Mouse (Mus musculus) MEL (cell line): Measurements from ENCODE around the gene Spata3. TPM values are rescaled to one million over a fixed set of nuclear protein-coding genes. Genes with fewer than 3 reads are reported as not detected.

Experiments
- DNase-seq: peaks from one replicate; pipeline ENCODE4 v3.0.0; 2011; ENCODE audit warnings: low read depth, low spot score
- H3K27ac ChIP-seq: 2 replicates; pipeline ENCODE4 v1.5.1; 2012; ENCODE audit warnings: low read depth, mild to moderate bottlenecking, control low read depth, low read length, moderate library complexity; ENCODE audit not compliant: control insufficient read depth
- H3K27me3 ChIP-seq, 2 experiments: fragments of 150-350 bp in 1 of 2; sonication (generic) in 1 of 2; 2 replicates each; pipeline ENCODE4 v1.6.1; 2012; ENCODE audit warnings: low read length in 2 of 2, mild to moderate bottlenecking in 2 of 2, improper control_type of control experiment in 1 of 2, moderate library complexity in 1 of 2; ENCODE audit not compliant: insufficient read depth in 2 of 2, control insufficient read depth in 1 of 2
- H3K36me3 ChIP-seq, 2 experiments: 2 replicates each; pipeline ENCODE4 v1.6.1; 2012 to 2014; ENCODE audit warnings: low read length in 2 of 2, improper control_type of control experiment in 1 of 2, inconsistent platforms in 1 of 2, mild to moderate bottlenecking in 1 of 2; ENCODE audit not compliant: insufficient read depth in 2 of 2, control insufficient read depth in 1 of 2
- H3K4me1 ChIP-seq, 2 experiments: fragments of 150-350 bp in 1 of 2; sonication (generic) in 1 of 2; 2 replicates each; pipeline ENCODE4 v1.6.1; 2012; ENCODE audit warnings: low read length in 2 of 2, improper control_type of control experiment in 1 of 2, mild to moderate bottlenecking in 1 of 2; ENCODE audit not compliant: insufficient read depth in 2 of 2, control insufficient read depth in 1 of 2
- H3K4me3 ChIP-seq, 2 experiments: fragments of 150-350 bp in 1 of 2; sonication (generic) in 1 of 2; 2 replicates each; pipeline ENCODE4 v1.5.1; 2012; ENCODE audit warnings: low read depth in 2 of 2, low read length in 2 of 2, mild to moderate bottlenecking in 2 of 2, moderate library complexity in 2 of 2, control low read depth in 1 of 2, improper control_type of control experiment in 1 of 2; ENCODE audit not compliant: control insufficient read depth in 1 of 2, insufficient read depth in 1 of 2
- H3K79me2 ChIP-seq: 2 replicates; pipeline ENCODE4 v1.6.1; 2012; ENCODE audit warnings: mild to moderate bottlenecking, low read length, moderate library complexity; ENCODE audit not compliant: control insufficient read depth, poor library complexity, insufficient read depth
- H3K9ac ChIP-seq: 2 replicates; pipeline ENCODE4 v1.6.1; 2012; ENCODE audit warnings: low read depth, mild to moderate bottlenecking, control low read depth, low read length, moderate library complexity; ENCODE audit not compliant: control insufficient read depth, poor library complexity, severe bottlenecking
- H3K9me3 ChIP-seq: fragments of 150-350 bp; sonication (generic); replicated peaks from 2 replicates; pipeline ENCODE4 v1.6.1; 2012; ENCODE audit warnings: mild to moderate bottlenecking, low read length, improper control_type of control experiment, moderate library complexity; ENCODE audit not compliant: insufficient read depth
- BHLHE40 ChIP-seq: IDR thresholded peaks from 2 replicates; pipeline ENCODE4 v1.6.1; 2012; ENCODE audit warnings: low read depth, mild to moderate bottlenecking, inconsistent platforms, low read length, improper control_type of control experiment, borderline replicate concordance
- CTCF ChIP-seq, 3 experiments: IDR thresholded peaks in 2 of 3; conservative IDR thresholded peaks in 1 of 3; 2 replicates each; pipeline ENCODE4 v1.5.1; 2011 to 2012; ENCODE audit warnings: low read length in 3 of 3, low read depth in 2 of 3, mild to moderate bottlenecking in 2 of 3, improper control_type of control experiment in 1 of 3, inconsistent platforms in 1 of 3, mixed read lengths in 1 of 3, moderate library complexity in 1 of 3; ENCODE audit not compliant: control insufficient read depth in 1 of 3, insufficient read depth in 1 of 3, poor library complexity in 1 of 3, severe bottlenecking in 1 of 3
- E2F4 ChIP-seq: IDR thresholded peaks from 2 replicates; pipeline ENCODE4 v1.6.1; 2011; ENCODE audit warnings: low read depth, low read length, improper control_type of control experiment, borderline replicate concordance
- ELF1 ChIP-seq: IDR thresholded peaks from 2 replicates; pipeline ENCODE4 v1.6.1; 2014; ENCODE audit warnings: low read depth, mild to moderate bottlenecking, inconsistent platforms, low read length, improper control_type of control experiment, moderate library complexity
- EP300 ChIP-seq, 2 experiments: IDR thresholded peaks; 2 replicates each; pipeline ENCODE4 v1.6.1; 2011; ENCODE audit warnings: improper control_type of control experiment in 2 of 2, low read length in 2 of 2, low read depth in 1 of 2, mild to moderate bottlenecking in 1 of 2
- ETS1 ChIP-seq: IDR thresholded peaks from 2 replicates; pipeline ENCODE4 v1.6.1; 2012; ENCODE audit warnings: low read depth, mild to moderate bottlenecking, inconsistent platforms, low read length, improper control_type of control experiment, moderate library complexity
- KAT2A ChIP-seq: conservative IDR thresholded peaks from 2 replicates; pipeline ENCODE4 v1.6.1; 2012; ENCODE audit warnings: low read depth, low read length, improper control_type of control experiment, inconsistent platforms
- MXI1 ChIP-seq: IDR thresholded peaks from 2 replicates; pipeline ENCODE4 v1.6.1; 2011; ENCODE audit warnings: mild to moderate bottlenecking, low read depth, low read length, improper control_type of control experiment
- MYC ChIP-seq: IDR thresholded peaks from 2 replicates; pipeline ENCODE4 v1.6.1; 2011; ENCODE audit warnings: low read depth, mild to moderate bottlenecking, low read length, improper control_type of control experiment, moderate library complexity
- NELFE ChIP-seq: IDR thresholded peaks from 2 replicates; pipeline ENCODE4 v1.6.1; 2011; ENCODE audit warnings: low read depth, low read length, improper control_type of control experiment
- NRF1 ChIP-seq: IDR thresholded peaks from 2 replicates; pipeline ENCODE4 v1.6.1; 2014; ENCODE audit warnings: low read depth, mild to moderate bottlenecking, inconsistent platforms, low read length, improper control_type of control experiment, moderate library complexity; ENCODE audit not compliant: poor library complexity, insufficient read depth, severe bottlenecking
- POLR2A ChIP-seq, 2 experiments: IDR thresholded peaks; 2 replicates each; pipeline ENCODE4 v1.6.1; 2011 to 2012; ENCODE audit warnings: low read length in 2 of 2, mild to moderate bottlenecking in 2 of 2, control low read depth in 1 of 2, improper control_type of control experiment in 1 of 2, low read depth in 1 of 2, moderate library complexity in 1 of 2; ENCODE audit not compliant: control insufficient read depth in 1 of 2, insufficient read depth in 1 of 2, poor library complexity in 1 of 2
- POLR2AphosphoS2 ChIP-seq: IDR thresholded peaks from 2 replicates; pipeline ENCODE4 v1.6.1; 2011; ENCODE audit warnings: low read length, improper control_type of control experiment
- RAD21 ChIP-seq: IDR thresholded peaks from 2 replicates; pipeline ENCODE4 v1.6.1; 2011; ENCODE audit warnings: mild to moderate bottlenecking, low read depth, low read length, improper control_type of control experiment
- SMC3 ChIP-seq: IDR thresholded peaks from 2 replicates; pipeline ENCODE4 v1.6.1; 2011; ENCODE audit warnings: low read depth, low read length, improper control_type of control experiment
- TBP ChIP-seq: IDR thresholded peaks from 2 replicates; pipeline ENCODE4 v1.8.0; 2011; ENCODE audit warnings: low read depth, low read length, improper control_type of control experiment
- USF1 ChIP-seq: IDR thresholded peaks from 2 replicates; pipeline ENCODE4 v1.6.1; 2014; ENCODE audit warnings: low read depth, mild to moderate bottlenecking, inconsistent platforms, low read length, improper control_type of control experiment, moderate library complexity
- ZC3H11A ChIP-seq: IDR thresholded peaks from 2 replicates; pipeline ENCODE4 v1.6.1; 2012; ENCODE audit warnings: low read depth, mild to moderate bottlenecking, inconsistent platforms, low read length, improper control_type of control experiment
- ZMIZ1 ChIP-seq: IDR thresholded peaks from 2 replicates; pipeline ENCODE4 v1.6.1; 2012; ENCODE audit warnings: low read depth, mild to moderate bottlenecking, inconsistent platforms, low read length, improper control_type of control experiment, moderate library complexity
- ZNF384 ChIP-seq: IDR thresholded peaks from 2 replicates; pipeline ENCODE4 v1.6.1; 2012; ENCODE audit warnings: low read depth, mild to moderate bottlenecking, inconsistent platforms, low read length, improper control_type of control experiment
- polyA plus RNA-seq, 2 experiments: library from polyadenylated mRNA; stranded (reverse) in 1 of 2; unstranded in 1 of 2; fragments of >175 nt in 1 of 2; fragments of >200 nt in 1 of 2; gene quantifications; 2 replicates each; pipeline versions ENCODE4 v1.2.1 to v1.2.4; 2012; ENCODE audit warnings: low replicate concordance in 2 of 2, low read depth in 1 of 2; ENCODE audit not compliant: insufficient read length in 2 of 2, insufficient read depth in 1 of 2, missing spikeins in 1 of 2
- total RNA-seq: library from RNA; depleted of rRNA; stranded (reverse); fragments of 300-350 nt; gene quantifications from 2 replicates; pipeline ENCODE4 v1.2.3, GENCODE M21; 2012

The Spata3 gene
- total and polyA plus RNA-seq, 3 experiments = not detected

GRCm38 (mm10) chr1:85997221-85997620 lies 19.4 kb upstream of the Spata3 start:
- TF ChIP-seq SMC3 (no peak), POLR2A (IDR thresholded peaks at IDR 0.05; ENCODE audit: control insufficient read depth in 1 of 2, insufficient read depth in 1 of 2, low read depth in 1 of 2, low read length in 2 of 2, poor library complexity in 1 of 2) (no peak), USF1 (no peak), KAT2A (no peak), NRF1 (no peak), TBP (no peak), BHLHE40 (no peak), ETS1 (no peak), ELF1 (no peak), MYC (no peak), ZNF384 (no peak), POLR2AphosphoS2 (no peak), ZMIZ1 (no peak), ZC3H11A (no peak), NELFE (no peak), E2F4 (no peak), EP300 (IDR thresholded peaks at IDR 0.05; ENCODE audit: low read depth in 1 of 2, low read length in 2 of 2) (no peak)
- Histone ChIP-seq H3K27ac (no peak overlapping the region), H3K4me1 (no peaks in the 10 kb centered on the region; a peak in 1 of 4 replicates), H3K79me2 (no peaks in the 10 kb centered on the region), H3K9me3 (no peaks in the 10 kb centered on the region), H3K36me3 (no peaks in the 10 kb centered on the region), H3K27me3 (peaks cover 4 to 5% of the 10 kb centered on the region in 2 experiments; a peak in 2 of 4 replicates), H3K9ac (no peak overlapping the region), H3K4me3 (no peak overlapping the region)
- DNase-seq = no peak

GRCm38 (mm10) chr1:85998012-85998411 lies 18.6 kb upstream of the Spata3 start:
- DNase-seq = no peak

More at GRCm38 (mm10) chr1:85998012-85998411, 18.6 kb upstream of the Spata3 start:
- no peak for TF ChIP-seq NRF1
- no peak for TF ChIP-seq EP300 (IDR thresholded peaks at IDR 0.05; ENCODE audit: low read depth in 1 of 2, low read length in 2 of 2)
- TF ChIP-seq RAD21 = no peak
- TF ChIP-seq CTCF (IDR thresholded peaks at IDR 0.05 in 2 of 3, conservative IDR thresholded peaks at IDR 0.05 in 1 of 3; ENCODE audit: control insufficient read depth in 1 of 3, insufficient read depth in 1 of 3, low read depth in 2 of 3, low read length in 3 of 3, poor library complexity in 1 of 3, severe bottlenecking in 1 of 3) = no peak
- no peak for TF ChIP-seq MXI1
- no peak overlapping the region for H3K4me3 ChIP-seq
- H3K79me2 ChIP-seq = no peaks in the 10 kb centered on the region
- no peak overlapping the region for H3K27ac ChIP-seq
- no peaks in the 10 kb centered on the region for H3K36me3 ChIP-seq
- no peak overlapping the region for H3K9ac ChIP-seq
- H3K27me3 ChIP-seq = peaks cover 5 to 7% of the 10 kb centered on the region in 2 experiments
- H3K4me1 ChIP-seq = no peaks in the 10 kb centered on the region; a peak in 1 of 4 replicates
- H3K9me3 ChIP-seq = no peaks in the 10 kb centered on the region
